Mouse (Mus musculus) regulatory T cell (primary cell): ENCODE measurements around the gene Fv1.
"Not testable (repeated sequence)": the region's sequence is repeated elsewhere in the genome, so short reads cannot be mapped to it uniquely, and the experiment has no call there.

Experiments used
- in situ Hi-C: fragments of 300-600 bp; cut with MboI, MseI; formaldehyde crosslinking; loops from one replicate; pipeline ENCODE4 v1.15.1; 2025; ENCODE audit warnings: high pct_unique_total_duplicates

Fv1 gene

DNA sequence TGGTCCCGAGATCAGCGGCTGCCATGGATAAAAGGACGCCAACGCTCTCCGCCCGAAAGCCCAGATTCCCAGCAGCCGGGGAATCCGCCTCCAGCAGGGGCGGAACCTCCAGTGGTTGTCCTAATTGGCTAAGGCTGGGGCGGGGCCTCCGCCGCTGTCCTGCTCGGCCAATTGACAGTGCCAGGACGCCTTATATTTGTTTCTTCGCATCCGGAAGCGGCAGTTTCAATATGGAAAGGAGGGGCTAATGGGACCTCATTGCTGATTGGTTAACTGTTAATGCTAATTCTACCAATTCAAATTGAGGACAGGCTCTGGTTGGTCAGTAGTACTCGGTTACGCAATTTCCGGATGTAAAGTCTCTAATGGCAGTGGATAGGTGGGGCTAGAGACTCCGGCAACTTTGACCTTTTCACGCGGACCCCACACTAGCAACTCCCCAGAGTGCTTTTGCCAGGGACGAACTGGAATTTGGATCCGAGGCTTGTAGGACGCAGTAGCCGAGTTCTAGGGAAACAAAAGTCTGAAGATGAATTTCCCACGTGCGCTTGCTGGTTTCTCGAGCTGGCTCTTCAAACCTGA, at the start of gene Fv1, which contains the start of gene Miip:
Gene Fv1, plus strand, starts transcription at position 530 of the 582 bp plus-strand sequence.
Gene Miip, minus strand, starts transcription at position 367 of the 582 bp plus-strand sequence.
- in situ Hi-C loops, result no loop called here

DNA sequence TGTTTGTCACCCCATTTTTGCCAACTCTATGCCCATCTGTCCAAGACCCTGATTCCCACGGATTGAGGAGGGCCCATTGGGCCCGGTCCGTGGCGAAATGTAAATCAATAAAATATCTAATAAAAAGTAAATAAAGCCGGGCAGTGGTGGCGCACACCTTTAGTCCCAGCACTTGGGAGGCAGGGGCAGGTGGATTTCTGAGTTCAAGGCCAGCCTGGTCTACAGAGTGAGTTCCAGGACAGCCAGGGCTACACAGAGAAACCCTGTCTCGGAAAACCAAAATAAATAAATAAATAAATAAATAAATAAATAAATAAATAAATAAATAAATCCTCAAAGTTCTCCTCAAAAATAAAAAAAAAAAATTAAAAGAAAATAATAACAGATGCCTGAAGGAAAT, 49.1 kb upstream of the Fv1 start:
- in situ Hi-C loops, result loop anchor here (5.0 kb wide), 1 partner anchor 252 kb away; no protein-coding TSS in a partner anchor

DNA sequence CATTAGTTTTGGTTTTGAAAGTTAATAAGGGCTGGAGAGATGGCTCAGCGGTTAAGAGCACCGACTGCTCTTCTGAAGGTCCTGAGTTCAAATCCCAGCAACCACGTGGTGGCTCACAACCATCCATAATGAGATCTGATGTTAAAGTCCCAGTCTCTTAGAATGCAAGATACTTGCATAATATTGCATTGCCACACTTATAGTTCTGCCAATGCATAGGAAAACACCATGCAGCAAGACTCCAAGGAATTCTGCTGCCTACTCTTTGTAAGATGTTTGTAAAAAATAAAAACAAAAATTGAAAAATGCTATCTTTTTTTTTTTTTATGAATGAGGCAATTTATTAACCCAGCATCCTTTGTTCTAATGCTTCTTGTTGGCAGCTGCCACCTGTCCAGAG, 47.4 kb upstream of the Fv1 start:
- in situ Hi-C loops, result not testable (repeated sequence)

GRCm38 (mm10) chr4:147824389-147824788, 44.4 kb upstream of the Fv1 start:
- in situ Hi-C loops, result no loop called here

GRCm38 (mm10) chr4:147839282-147839681, 29.5 kb upstream of the Fv1 start:
- in situ Hi-C loops, result not testable (repeated sequence)

- in situ Hi-C loops, result no loop called here
These were observed 25.9 kb upstream of the Fv1 start for GRCm38 (mm10) chr4:147842871-147843270.

DNA sequence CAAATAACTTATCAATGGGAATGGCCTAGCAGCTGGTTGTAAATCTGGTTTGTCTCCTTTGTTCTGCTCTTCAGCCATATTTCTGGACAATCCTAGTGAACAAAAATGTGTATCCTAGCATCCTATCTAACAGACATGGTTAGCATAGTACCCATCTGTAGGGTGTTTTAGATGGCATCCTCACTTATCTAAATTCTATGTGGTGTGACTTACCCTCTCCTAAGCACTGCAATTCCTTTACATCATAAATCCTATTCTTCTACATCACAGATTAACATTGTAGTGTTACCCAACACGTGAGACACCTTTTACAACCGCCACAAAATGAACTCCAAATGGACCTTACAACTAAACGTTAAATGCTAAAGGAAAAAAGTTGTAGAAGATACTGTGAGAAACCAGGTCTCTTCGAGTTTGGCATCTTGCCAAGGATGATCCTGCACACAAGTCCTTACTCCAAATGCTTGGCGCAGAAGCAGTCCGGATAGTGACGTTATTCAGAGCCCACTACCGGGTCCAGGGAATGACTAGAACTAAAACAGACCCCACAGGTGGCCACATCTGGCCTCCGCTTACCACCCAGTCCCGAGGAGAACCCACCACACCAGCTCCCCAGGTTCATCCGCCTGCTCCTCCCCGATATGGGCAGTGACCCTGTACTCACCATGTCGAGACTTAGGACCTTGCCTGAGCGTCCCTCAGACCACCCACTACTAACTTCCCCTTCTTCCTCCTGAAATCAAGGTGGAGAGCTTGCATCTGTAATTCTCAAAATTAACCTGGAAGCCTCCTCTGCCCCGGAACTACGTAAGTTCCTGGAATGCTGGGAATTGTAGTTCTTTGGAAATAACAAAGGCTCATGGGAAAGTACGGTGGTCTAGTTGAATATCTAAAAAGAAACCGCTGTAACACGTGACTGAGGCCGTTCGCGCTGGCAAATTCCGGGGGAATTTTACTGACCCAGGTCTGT, 20.9 kb upstream of the Fv1 start, which contains the start of gene Zfp933:
Gene Zfp933, minus strand, starts transcription at position 753 of the 970 bp plus-strand sequence.
- in situ Hi-C loops, result no loop called here

- in situ Hi-C loops, result no loop called here
These were observed 20.2 kb upstream of the Fv1 start for GRCm38 (mm10) chr4:147848584-147848991.

DNA sequence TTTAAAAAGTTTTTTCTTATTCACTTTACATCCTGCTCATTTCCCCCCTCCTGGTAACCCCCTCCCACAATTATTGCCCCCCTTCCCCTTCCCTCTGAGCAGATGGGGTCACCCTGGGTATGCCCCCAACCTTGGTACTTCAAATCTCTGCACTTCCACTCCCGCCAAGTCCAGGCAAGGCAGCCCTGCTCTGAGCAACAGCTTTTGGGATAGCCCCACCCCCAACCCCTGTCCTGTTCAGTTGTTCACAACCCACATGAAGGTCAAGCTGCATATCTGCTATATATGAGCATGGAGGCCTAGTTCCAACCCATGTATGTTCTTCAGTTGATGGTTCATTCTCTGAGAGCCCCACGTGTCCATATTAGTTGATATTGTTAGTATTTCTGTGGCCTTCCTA, 18.0 kb upstream of the Fv1 start:
- in situ Hi-C loops, result no loop called here

DNA sequence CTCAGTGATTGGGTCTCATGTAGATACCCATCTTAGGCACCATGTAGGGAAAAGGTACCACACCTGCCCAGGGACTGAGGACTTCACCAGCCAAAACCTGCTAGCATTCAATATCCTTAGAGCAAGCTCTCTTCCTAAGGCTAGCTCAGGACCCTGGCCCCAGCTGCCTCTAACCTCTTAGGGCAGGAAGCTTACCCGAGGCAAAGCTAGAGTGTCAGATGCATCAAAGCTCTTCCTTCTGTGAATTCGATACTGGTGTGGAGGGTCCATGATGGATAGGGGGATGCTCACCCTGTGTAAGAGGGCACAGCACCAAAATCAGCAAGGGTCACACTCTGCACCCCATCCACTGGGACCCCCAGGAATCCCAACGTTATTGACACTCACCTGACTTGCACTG, 6.7 kb upstream of the Fv1 start:
- in situ Hi-C loops, result no loop called here

- in situ Hi-C loops, result no loop called here
These were observed 3.1 kb upstream of the Fv1 start for GRCm38 (mm10) chr4:147865651-147866050.

GRCm38 (mm10) chr4:147866056-147866455, 2.7 kb upstream of the Fv1 start:
- in situ Hi-C loops, result no loop called here

DNA sequence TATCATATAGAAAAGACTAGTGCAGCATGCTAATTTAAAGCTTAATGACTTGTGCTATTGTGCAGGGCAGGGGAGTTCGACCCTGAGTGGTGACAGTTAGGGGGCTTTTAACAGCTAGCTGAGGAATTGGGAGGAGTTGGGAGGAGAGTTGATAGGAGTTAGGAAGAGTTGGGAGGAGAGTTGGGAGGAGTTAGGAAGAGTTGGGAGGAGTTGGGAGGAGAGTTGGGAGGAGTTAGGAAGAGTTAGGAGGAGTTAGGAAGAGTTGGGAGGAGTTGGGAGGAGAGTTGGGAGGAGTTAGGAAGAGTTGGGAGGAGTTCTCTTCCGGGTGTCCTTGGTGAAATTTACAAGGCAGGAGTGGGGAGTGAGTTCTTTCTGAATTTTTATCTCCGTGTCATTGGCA, 2.0 kb upstream of the Fv1 start:
- in situ Hi-C loops, result not testable (repeated sequence)

DNA sequence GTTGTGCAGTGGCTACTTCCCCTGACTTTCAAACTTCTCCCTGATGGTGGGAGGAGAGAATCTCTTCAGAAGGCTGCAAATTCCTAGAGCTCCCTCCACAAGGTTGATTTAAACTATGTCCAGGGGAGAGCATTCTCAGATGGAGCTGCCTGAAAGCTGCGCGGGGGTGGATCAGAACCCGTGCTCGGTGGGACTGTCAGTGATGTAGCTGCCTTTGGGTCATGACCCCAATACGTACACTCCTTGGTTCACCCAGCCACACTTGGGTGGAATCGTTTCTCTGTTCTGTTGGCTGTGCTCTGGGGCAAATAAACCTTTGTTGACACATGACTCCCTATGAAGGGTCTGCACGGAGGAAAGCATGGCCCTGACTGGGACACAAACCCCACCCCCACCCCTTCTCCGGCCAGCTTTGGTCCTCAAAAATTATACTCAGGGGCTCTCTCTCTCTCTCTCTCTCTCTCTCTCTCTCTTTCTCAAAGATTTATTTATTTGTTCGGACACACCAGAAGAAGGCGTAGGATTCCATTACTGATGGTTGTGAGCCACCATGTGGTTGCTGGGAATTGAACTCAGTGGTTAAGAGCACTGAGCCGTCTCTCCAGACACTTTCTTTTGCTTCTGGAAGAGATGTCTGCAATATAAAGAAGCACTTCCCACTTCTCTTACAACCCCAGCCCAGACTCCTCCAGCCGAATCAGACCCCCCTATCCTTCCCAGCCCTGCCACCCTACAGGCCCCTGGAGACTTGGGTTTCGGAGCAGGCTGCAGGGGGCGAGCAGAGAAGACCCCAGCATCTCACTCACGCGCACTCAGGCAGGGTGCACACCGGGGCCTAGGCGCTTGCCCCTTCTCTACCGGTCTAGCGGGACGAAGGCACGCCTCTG, 973 bp upstream of the Fv1 start:
- in situ Hi-C loops, result no loop called here

GRCm38 (mm10) chr4:147869238-147869637, 459 bp downstream of the Fv1 start:
- in situ Hi-C loops, result no loop called here

GRCm38 (mm10) chr4:147875852-147876575, 7.2 kb downstream of the Fv1 start:
- in situ Hi-C loops, result no loop called here

- in situ Hi-C loops, result no loop called here
These were observed 9.8 kb downstream of the Fv1 start for GRCm38 (mm10) chr4:147878537-147878936.

- in situ Hi-C loops, result no loop called here
These were observed 10.7 kb downstream of the Fv1 start for GRCm38 (mm10) chr4:147879456-147879855.

DNA sequence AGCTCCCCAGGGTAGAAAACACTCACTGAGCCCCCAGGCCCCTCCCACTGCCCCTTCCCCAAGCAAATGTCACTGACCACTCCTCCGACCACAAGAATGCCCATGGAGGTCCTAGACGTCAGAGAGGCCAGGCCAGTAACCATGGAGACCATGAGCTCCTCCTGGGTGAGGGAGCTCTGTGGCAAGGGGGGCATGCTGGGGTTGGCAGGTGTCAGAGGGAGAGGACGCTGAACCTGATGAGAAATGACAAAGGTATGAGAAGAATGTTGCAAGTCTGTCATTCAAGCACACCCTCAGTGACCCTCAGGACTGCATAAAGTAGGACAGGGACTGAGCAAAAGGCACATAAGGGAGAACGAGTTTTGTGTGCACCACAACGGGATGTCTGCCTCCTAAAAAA, 11.1 kb downstream of the Fv1 start:
- in situ Hi-C loops, result no loop called here

DNA sequence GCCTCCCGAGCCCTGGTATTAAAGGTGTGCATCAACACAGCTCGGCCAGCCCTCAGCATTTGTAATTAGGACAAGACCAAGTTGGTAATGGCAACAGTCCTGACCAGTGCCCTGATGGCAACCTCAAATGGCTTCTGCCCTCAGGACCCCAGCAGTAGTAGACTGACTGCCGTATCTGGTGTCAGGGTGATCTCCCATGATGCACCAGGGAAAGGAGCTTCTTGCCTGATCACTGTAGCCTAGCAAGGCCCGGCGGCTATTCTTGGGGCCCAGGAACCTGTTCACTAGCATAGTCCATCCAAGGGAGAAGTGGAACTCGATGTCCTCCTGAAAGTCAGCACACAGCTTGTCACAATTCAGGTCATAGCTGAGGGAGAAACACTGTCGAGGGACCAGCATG, 13.0 kb downstream of the Fv1 start:
- in situ Hi-C loops, result no loop called here

GRCm38 (mm10) chr4:147883041-147883440, 14.3 kb downstream of the Fv1 start:
- in situ Hi-C loops, result no loop called here
